Mouse (Mus musculus) spleen, adult 2 months (tissue): ENCODE data around the gene Eif4e3.

Experiments used
- CTCF ChIP-seq: fragments of 200-500 bp; IDR thresholded peaks from 2 replicates; pipeline ENCODE4 v1.5.1; 2011; ENCODE audit warnings: mild to moderate bottlenecking, inconsistent platforms; ENCODE audit not compliant: insufficient read depth, insufficient read length, insufficient replicate concordance; ENCODE audit errors: extremely low read depth
- POLR2A ChIP-seq: fragments of 200-500 bp; IDR thresholded peaks from 2 replicates; pipeline ENCODE4 v1.6.1; 2011; ENCODE audit warnings: low read depth, low read length, inconsistent platforms

DNA sequence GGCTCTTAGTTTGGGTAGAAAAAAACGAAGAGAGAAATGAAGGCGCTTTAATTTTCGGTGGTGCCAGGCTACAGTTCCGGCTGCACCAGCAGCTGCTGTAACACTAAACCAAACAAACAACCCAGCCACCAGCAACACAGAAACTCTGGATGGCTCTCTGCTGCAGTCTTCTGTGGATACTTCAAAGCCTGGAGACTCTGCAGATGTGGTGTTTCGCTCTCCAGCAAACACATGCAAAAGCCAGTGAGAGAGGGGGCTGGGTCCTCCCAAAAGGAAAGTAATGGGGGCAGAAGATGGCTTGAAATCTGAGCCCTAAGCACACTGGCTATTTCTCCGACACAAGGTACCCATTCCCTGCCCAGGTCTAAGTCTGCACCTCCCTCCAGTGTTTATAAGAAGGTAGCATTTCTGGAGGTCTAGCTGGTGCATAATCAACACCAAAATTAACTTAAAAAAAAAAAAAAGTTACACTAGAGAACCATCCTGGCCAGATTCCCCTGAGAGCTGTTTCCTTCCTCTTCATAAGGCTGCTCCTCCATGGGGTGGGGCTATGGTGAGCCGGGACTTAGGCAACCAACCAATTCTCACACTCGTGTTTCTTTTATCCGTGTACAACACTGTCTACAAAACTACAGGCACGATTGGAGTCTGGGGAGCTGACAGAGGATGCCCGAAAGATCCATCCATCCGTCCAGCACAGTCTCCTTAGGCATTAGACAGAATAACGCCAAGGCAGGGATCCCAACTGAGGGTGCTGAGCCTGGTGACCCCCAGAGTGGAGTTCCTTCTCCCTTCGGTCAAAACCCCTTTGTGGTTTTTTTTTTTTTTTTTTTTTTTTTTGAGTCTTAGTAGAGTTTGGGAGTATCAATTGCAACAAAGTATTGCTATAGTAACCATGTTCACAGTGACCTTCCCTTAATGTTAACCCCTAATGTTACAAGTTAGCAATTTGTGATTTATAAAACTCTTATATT lies 55.8 kb downstream of the Eif4e3 start:
- TF ChIP-seq CTCF (no peak), POLR2A (no peak)
